Mouse (Mus musculus): ENCODE measurements at regions not wholly inside any gene's neighbourhood (a gene's known extent, or its start where the extent isn't known, plus 50 kb on each side); places are given as distances from the start of the nearest gene placed in this dataset.

DNA sequence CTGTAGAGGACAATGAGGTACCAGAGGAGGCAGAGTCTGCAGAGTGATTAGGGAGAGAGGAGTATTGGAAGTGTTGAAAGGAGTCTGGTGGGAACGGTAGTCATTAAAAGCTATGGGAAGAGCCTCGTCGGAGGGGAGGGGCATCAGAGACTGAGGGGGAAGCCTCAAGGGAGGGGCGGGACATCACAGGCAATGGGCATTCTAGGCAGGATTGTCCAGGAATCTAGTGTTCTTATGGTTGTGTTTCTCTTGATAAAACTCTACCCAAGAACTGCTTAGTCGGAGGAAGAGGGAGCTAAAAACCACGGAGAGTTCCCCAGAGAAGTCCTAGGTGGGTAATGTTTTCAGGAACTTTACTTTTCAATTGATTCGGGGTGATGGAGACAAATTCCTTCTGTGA lies 90.2 kb downstream of the Sec23ip start:
- TF ChIP-seq CTCF (IDR thresholded peaks at IDR 0.05; ENCODE audit: extremely low read depth, insufficient read depth, insufficient read length, insufficient replicate concordance) (no peak), POLR2A (IDR thresholded peaks at IDR 0.05; ENCODE audit: low read depth, low read length) (no peak)
